Mouse (Mus musculus): Measurements from ENCODE around the gene Gm45213. TPM values are rescaled to one million over a fixed set of nuclear protein-coding genes. Genes with fewer than 3 reads are reported as not detected.

The Gm45213 gene
- polyA plus RNA-seq (2015; fragmentation: Illumina TruSeq; extraction: RNeasy Lipid Tissue Mini Kit (QIAGEN cat#74804); ENCODE audit: insufficient read depth, low read depth, low replicate concordance), result not detected

GRCm38 (mm10) chr7:66043552-66044459, at the start of gene Gm45213:
TSS of gene Gm45213 (plus strand) at chr7:66043602.

GRCm38 (mm10) chr7:66058703-66059102, 15.3 kb downstream of the Gm45213 start, which contains the start of gene Snrpa1:
TSS of gene Snrpa1 (plus strand) at chr7:66059003.

GRCm38 (mm10) chr7:66079364-66080230, 36.2 kb downstream of the Gm45213 start, which contains the start of gene Selenos:
TSS of gene Selenos (plus strand) at chr7:66079649.

GRCm38 (mm10) chr7:66108961-66109854, 65.8 kb downstream of the Gm45213 start, which contains the start of gene Chsy1:
TSS of gene Chsy1 (plus strand) at chr7:66109515.

Other genes starting within 250 kb of the Gm45213 start
- gene Pcsk6, start 181.9 kb upstream of the Gm45213 start, polyA plus RNA-seq (2015; fragmentation: Illumina TruSeq; extraction: RNeasy Lipid Tissue Mini Kit (QIAGEN cat#74804); ENCODE audit: insufficient read depth, low read depth, low replicate concordance), result 11.6 TPM
- gene Snrpa1, start 15.4 kb downstream of the Gm45213 start, polyA plus RNA-seq (2015; fragmentation: Illumina TruSeq; extraction: RNeasy Lipid Tissue Mini Kit (QIAGEN cat#74804); ENCODE audit: insufficient read depth, low read depth, low replicate concordance), result 10.2 TPM
- 62.0 TPM for gene Selenos, start 36.0 kb downstream of the Gm45213 start, polyA plus RNA-seq (2015; fragmentation: Illumina TruSeq; extraction: RNeasy Lipid Tissue Mini Kit (QIAGEN cat#74804); ENCODE audit: insufficient read depth, low read depth, low replicate concordance)
- 1.4 TPM for gene Chsy1, start 65.9 kb downstream of the Gm45213 start, polyA plus RNA-seq (2015; fragmentation: Illumina TruSeq; extraction: RNeasy Lipid Tissue Mini Kit (QIAGEN cat#74804); ENCODE audit: insufficient read depth, low read depth, low replicate concordance)

Measured in pancreas, adult 10 weeks (tissue).